Mouse (Mus musculus): ENCODE results near the gene Ldhd. TPM values are rescaled to one million over a fixed set of nuclear protein-coding genes. Genes with fewer than 3 reads are reported as not detected.

Ldhd gene
- total RNA-seq, 2 experiments from 2014 or later = 14.1 to 16.0 TPM

Other genes with a start within 250 kb of the Ldhd start
- 1 to 10 TPM; 1.5 to 7.6 TPM for gene Fa2h, start 236.6 kb downstream of the Ldhd start, total RNA-seq (2021)
- gene Wdr59, start 108.3 kb downstream of the Ldhd start, total RNA-seq (2021) = 1 to 10 TPM; 8.2 to 9.9 TPM
- 10 to 100 TPM; 46.3 to 47.2 TPM for gene Znrf1, start 94.3 kb downstream of the Ldhd start, total RNA-seq (2021)
- 1 to 10 TPM; 7.4 to 8.4 TPM for gene Zfp1, start 13.0 kb upstream of the Ldhd start, total RNA-seq (2021)
- under 1 TPM in 1 of 2 experiments, not detected in 1; 0.44 TPM for gene Ctrb1, start 60.6 kb upstream of the Ldhd start, total RNA-seq (2021)
- gene Bcar1, start 113.4 kb upstream of the Ldhd start, total RNA-seq (2021) = 10 to 100 TPM; 15.5 to 17.4 TPM
- gene Cfdp1, start 223.9 kb upstream of the Ldhd start, total RNA-seq (2021) = 10 to 100 TPM; 21.5 to 30.1 TPM
- 1 to 10 TPM; 1.6 TPM for gene Tmem170, start 246.4 kb upstream of the Ldhd start, total RNA-seq (2021)